In genomic region chr1:119256769-119257168, GRCm38 (mm10) we compare ENCODE assay signal across 9 mouse cellular contexts.
A peak's percentile ranks its signal among the peaks of the same experiment; 100 is the strongest.
DNase-seq lines count a peak whose midpoint lies in the region; ATAC-seq lines count a peak whose summit lies in the region.
"Had no signal": no experiment of that assay in that cellular context is flagged by ENCODE, and none has a peak within 500 bp of the region (broad histone marks: within the 10 kb centered on the region; RNA-seq: fewer than 3 reads in every experiment).

No protein-coding gene starts in this region.

- H3K27me3 ChIP-seq in kidney, embryonic 15.5 days: no peaks in the 10 kb centered on the region
- H3K27me3 ChIP-seq: limb, embryonic 12.5 days had no signal

- peak; percentile 58 for DNase-seq in kidney, adult 11 months
- DNase-seq in cerebellum, adult 11 months: peak; percentile 83
- DNase-seq in gastrocnemius, postnatal 10 days: peak; percentile 78
- DNase-seq in layer of hippocampus, adult 9-11 months: peak; percentile 79
- peak; percentile 93 for DNase-seq in retina, postnatal 1 day
- DNase-seq in spleen, postnatal 36 days (ENCODE audit: low spot score in 2 of 2): no peak

- no peak overlapping the region for H3K4me3 ChIP-seq in kidney, embryonic 15.5 days (replicated peaks)
- H3K4me3 ChIP-seq: limb, embryonic 12.5 days had no signal

- no peaks in the 10 kb centered on the region for H3K36me3 ChIP-seq in kidney, embryonic 15.5 days
- H3K36me3 ChIP-seq: limb, embryonic 12.5 days had no signal

- H3K9ac ChIP-seq in kidney, embryonic 15.5 days: no peak overlapping the region
- H3K9ac ChIP-seq: limb, embryonic 12.5 days had no signal

- H3K4me2 ChIP-seq in kidney, embryonic 15.5 days: no peak overlapping the region
- H3K4me2 ChIP-seq: limb, embryonic 12.5 days had no signal

- H3K9me3 ChIP-seq in kidney, embryonic 15.5 days (replicated peaks): 0 out of 2 replicates have a peak, but pooled peaks cover 1% of the 10 kb centered on the region

- WGBS in kidney, embryonic 15.5 days: 66% methylated on average over 8 of the region's 8 CpGs

- no peak for ATAC-seq in kidney, embryonic 15.5 days (replicated peaks; ENCODE audit: low FRiP score)
- ATAC-seq in inflammation-experienced regulatory T-cells, adult 6 months: no peak

- H3K4me1 ChIP-seq in kidney, embryonic 15.5 days: peaks cover 4% of the 10 kb centered on the region; the same call in 1 of the 2 replicates
- H3K4me1 ChIP-seq: limb, embryonic 12.5 days had no signal

- no peak overlapping the region for H3K27ac ChIP-seq in kidney, embryonic 15.5 days
- H3K27ac ChIP-seq: limb, embryonic 12.5 days had no signal

Comparison
In these comparisons a context has a peak if more than half of its experiments do, and no peak if none do; other contexts are left out.
1. DNase-seq: peak in kidney, adult 11 months (single experiment), cerebellum, adult 11 months (single experiment), gastrocnemius, postnatal 10 days (single experiment), layer of hippocampus, adult 9-11 months (single experiment) and retina, postnatal 1 day (single experiment); none in spleen, postnatal 36 days (0 of 2).